Mouse (Mus musculus) stomach, adult 2 months (tissue): ENCODE measurements around the gene Creb3l2. TPM values are rescaled to one million over a fixed set of nuclear protein-coding genes. Genes with fewer than 3 reads are reported as not detected.

Experiments used
- polyA plus RNA-seq: library from polyadenylated mRNA; depleted of rRNA; stranded (reverse); fragments of >200 nt; gene quantifications from 2 replicates; pipeline ENCODE4 v1.2.3, GENCODE M21; 2012; rRNA removed

Gene Creb3l2
- polyA plus RNA-seq = 5.1 and 5.6 TPM in 2 replicates

DNA sequence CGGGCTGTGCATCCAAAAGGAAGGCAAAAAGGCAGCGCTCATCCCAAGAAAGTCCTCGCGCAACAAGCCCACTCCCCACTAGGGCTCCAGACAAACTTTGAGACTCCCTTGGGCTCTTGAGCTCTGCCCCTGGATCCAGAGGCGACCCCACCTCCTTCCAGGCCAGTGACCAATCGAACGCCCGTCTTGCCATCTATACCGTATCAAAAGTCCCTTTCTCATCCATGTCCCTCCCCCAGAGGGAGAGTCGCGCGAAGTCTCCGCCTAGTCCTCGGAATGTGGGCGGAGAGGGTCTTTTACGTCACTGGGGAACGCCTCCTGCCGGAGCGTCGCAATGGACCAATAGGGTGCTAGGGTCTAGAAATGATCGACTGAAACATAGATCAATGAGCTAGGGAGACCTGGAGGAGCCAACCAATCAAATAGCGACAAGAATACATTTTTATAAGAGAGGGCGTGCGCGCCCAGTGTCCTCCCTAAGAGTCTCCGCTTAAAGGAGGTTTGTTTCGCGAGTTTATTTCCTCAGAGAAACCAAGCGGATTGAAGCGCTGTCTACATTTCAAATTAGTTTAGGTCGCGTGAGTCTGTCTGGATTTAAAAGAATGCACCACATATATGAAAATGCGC is at the start of gene Creb3l2:
TSS of gene Creb3l2 (minus strand) at position 106 of the 627 bp plus-strand sequence.

DNA sequence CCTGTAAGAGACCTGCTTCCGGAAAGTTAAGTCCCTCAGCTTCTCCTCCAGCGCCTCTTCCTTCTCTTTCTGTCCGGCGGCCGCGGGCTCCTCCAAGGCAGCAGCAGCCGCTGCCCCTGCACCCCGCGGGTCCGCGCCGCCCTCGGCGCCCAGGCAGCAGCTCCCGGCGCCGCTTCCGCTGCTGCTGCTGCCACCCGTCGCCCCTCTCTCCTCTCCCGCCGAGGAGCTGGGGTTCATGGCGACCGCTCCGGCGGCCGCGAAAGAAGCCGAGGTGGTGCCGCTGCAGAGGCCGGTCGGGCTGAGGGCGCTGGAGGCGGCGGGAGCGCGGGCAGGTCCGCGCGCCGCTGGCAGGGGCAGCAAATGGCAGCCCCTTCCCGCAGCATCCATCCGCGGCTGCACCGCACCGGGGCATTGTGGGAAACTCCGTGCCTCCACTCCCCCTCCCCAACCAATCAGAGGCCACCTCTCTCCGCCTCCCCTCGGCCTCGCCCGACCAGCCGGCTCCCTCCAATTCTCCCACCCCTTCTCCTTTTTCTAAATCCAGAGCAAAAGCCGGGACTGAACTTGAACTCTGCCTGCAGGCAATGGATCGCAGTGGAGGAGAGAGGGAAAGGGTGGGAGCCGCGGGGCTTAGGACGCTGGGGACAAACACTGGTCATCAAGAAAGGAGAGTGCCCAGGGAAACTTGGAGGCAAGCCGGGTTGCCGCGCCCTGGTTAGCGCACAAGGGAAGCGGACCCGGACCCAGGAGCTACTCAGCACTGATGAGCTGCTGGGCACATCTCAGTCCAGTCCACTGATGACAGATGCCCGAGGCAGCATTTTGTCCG is 142.2 kb downstream of the Creb3l2 start, which contains the start of gene Dgki:
TSS of gene Dgki (minus strand) at position 623 of the 829 bp plus-strand sequence.

Other genes with a start within 250 kb of the Creb3l2 start
- 0.12 and 0.22 TPM in 2 replicates for gene Dgki, start 142.0 kb downstream of the Creb3l2 start, polyA plus RNA-seq
- gene Akr1d1, start 88.0 kb upstream of the Creb3l2 start, polyA plus RNA-seq = 0.04 TPM in 1 of 2 replicates, not detected in the other